Mouse (Mus musculus) neural tube, embryonic 13.5 days (tissue): ENCODE measurements at regions not wholly inside any gene's neighbourhood (a gene's known extent, or its start where the extent isn't known, plus 50 kb on each side); places are given as distances from the start of the nearest gene placed in this dataset.

Experiments
- ATAC-seq: fragments of 200-750 bp; cut with Nextera tagmentation; 2 replicates; pipeline ENCODE4 v1.8.0; 2017; ENCODE audit warnings: low read depth, mild to moderate bottlenecking, moderate TSS enrichment, moderate library complexity
- H3K27ac ChIP-seq: fragments of 300-500 bp; sonication (generic); replicated peaks from 2 replicates; pipeline ENCODE4 v1.5.1; 2015; ENCODE audit warnings: moderate library complexity, mild to moderate bottlenecking, inconsistent platforms
- H3K27me3 ChIP-seq: fragments of 300-500 bp; sonication (generic); 2 replicates; pipeline ENCODE4 v1.6.1; 2015; ENCODE audit warnings: mild to moderate bottlenecking, inconsistent platforms
- H3K36me3 ChIP-seq: fragments of 300-500 bp; sonication (generic); 2 replicates; pipeline ENCODE4 v1.6.1; 2015; ENCODE audit warnings: mild to moderate bottlenecking, inconsistent platforms
- H3K4me1 ChIP-seq: fragments of 300-500 bp; sonication (generic); replicated peaks from 2 replicates; pipeline ENCODE4 v1.6.1; 2015; ENCODE audit warnings: inconsistent platforms
- H3K4me2 ChIP-seq: fragments of 300-500 bp; sonication (generic); 2 replicates; pipeline ENCODE4 v1.6.1; 2015; ENCODE audit warnings: inconsistent platforms, mild to moderate bottlenecking, moderate library complexity
- H3K4me3 ChIP-seq: fragments of 300-500 bp; sonication (generic); 2 replicates; pipeline ENCODE4 v1.5.1; 2015; ENCODE audit warnings: mild to moderate bottlenecking, inconsistent platforms
- H3K9ac ChIP-seq: fragments of 300-500 bp; sonication (generic); 2 replicates; pipeline ENCODE4 v1.6.1; 2015; ENCODE audit warnings: moderate library complexity, mild to moderate bottlenecking, inconsistent platforms
- H3K9me3 ChIP-seq: fragments of 300-500 bp; sonication (generic); 2 replicates; pipeline ENCODE4 v1.6.1; 2016; ENCODE audit warnings: inconsistent platforms
- WGBS: fragments of 180-500 bp; shearing (Covaris S2); methylation state at CpG from one replicate; pipeline ENCODE4 v1.1.7; 2015; 5-methylcytosine and 5-hydroxymethylcytosine counted together

- H3K9me3 ChIP-seq, result no peaks in the 10 kb centered on the region
Observed at GRCm38 (mm10) chr1:13859723-13860122, 2233.4 kb downstream of the 4930444P10Rik start.

GRCm38 (mm10) chr1:13858371-13859018, 2234.6 kb downstream of the 4930444P10Rik start:
- no peak overlapping the region for H3K27ac ChIP-seq
- 57% methylated on average over 6 of the region's 6 CpGs for WGBS
- 0 out of 2 replicates have a peak, but pooled peaks cover 9% of the 10 kb centered on the region for H3K27me3 ChIP-seq
- no peak overlapping the region for H3K4me2 ChIP-seq
- ATAC-seq, result no peak
- H3K4me3 ChIP-seq, result no peak overlapping the region
- no peaks in the 10 kb centered on the region for H3K4me1 ChIP-seq
- H3K9me3 ChIP-seq, result no peaks in the 10 kb centered on the region
- H3K36me3 ChIP-seq, result no peaks in the 10 kb centered on the region
- H3K9ac ChIP-seq, result no peak overlapping the region

More at GRCm38 (mm10) chr1:13859723-13860122, 2233.4 kb downstream of the 4930444P10Rik start:
- no peak for ATAC-seq
- 59% methylated on average over 3 of the region's 3 CpGs for WGBS
- Histone ChIP-seq H3K27ac (no peak overlapping the region), H3K4me3 (no peak overlapping the region), H3K9ac (no peak overlapping the region), H3K4me2 (no peak overlapping the region), H3K36me3 (no peaks in the 10 kb centered on the region), H3K4me1 (no peaks in the 10 kb centered on the region), H3K27me3 (0 out of 2 replicates have a peak, but pooled peaks cover 9% of the 10 kb centered on the region)

DNA sequence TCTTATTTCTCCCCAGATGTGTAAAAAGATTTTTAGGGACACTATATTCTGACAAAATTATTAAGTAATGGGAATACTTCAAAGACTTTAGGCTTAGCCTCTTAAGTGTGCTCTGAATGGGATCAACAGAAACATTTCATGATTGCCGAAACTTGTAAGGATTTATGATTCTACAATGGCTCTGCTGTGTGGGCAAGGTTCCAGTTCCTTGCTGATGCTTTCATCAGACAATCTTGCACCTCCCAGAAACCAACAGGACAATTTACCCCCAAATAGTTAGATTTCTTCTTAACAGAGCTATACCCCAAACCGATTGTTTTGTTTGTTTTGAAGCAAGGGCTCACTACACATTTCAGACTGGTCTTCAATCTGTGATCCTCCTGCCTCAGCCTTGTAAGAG, 2236.1 kb downstream of the 4930444P10Rik start:
- no peak overlapping the region for H3K4me3 ChIP-seq
- 0 out of 2 replicates have a peak, but pooled peaks cover 9% of the 10 kb centered on the region for H3K27me3 ChIP-seq
- H3K9me3 ChIP-seq, result no peaks in the 10 kb centered on the region
- no peak for ATAC-seq
- H3K27ac ChIP-seq, result no peak overlapping the region
- H3K4me1 ChIP-seq, result no peaks in the 10 kb centered on the region
- H3K4me2 ChIP-seq, result no peak overlapping the region
- no peak overlapping the region for H3K9ac ChIP-seq
- WGBS, result 78% methylated on average over 2 of the region's 2 CpGs
- H3K36me3 ChIP-seq, result no peaks in the 10 kb centered on the region

GRCm38 (mm10) chr1:13851144-13851543, 2242.0 kb downstream of the 4930444P10Rik start:
- no peaks in the 10 kb centered on the region for H3K36me3 ChIP-seq
- H3K9me3 ChIP-seq, result no peaks in the 10 kb centered on the region
- H3K4me3 ChIP-seq, result no peak overlapping the region
- no peak overlapping the region for H3K27ac ChIP-seq
- no peaks in the 10 kb centered on the region for H3K4me1 ChIP-seq
- 50% methylated on average over 5 of the region's 5 CpGs for WGBS
- no peak overlapping the region for H3K9ac ChIP-seq
- H3K4me2 ChIP-seq, result no peak overlapping the region
- H3K27me3 ChIP-seq, result no peaks in the 10 kb centered on the region
- ATAC-seq, result no peak

DNA sequence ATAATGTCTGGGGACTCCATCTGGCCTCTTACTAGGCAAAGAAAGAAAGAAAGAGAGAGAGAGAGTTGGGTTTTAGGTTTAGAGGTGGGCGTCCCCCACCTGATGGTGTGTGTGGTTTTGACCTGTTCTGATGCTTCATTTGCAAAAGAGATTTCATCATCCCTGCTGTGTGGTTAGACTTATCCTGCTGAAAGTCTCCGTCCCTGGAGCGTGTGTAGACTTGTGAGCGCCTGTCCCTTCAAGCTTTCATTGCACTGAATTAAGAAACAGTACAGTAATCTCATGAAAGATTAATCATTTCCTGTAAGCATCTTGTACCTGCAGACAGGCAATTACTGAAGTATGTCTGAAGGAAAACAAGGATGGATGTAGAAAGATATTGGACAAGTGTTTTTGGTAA, 2244.1 kb downstream of the 4930444P10Rik start:
- no peak overlapping the region for H3K27ac ChIP-seq
- 90% methylated on average over 4 of the region's 4 CpGs for WGBS
- H3K27me3 ChIP-seq, result no peaks in the 10 kb centered on the region
- ATAC-seq, result no peak
- no peaks in the 10 kb centered on the region for H3K9me3 ChIP-seq
- H3K4me3 ChIP-seq, result no peak overlapping the region
- no peak overlapping the region for H3K9ac ChIP-seq
- H3K36me3 ChIP-seq, result no peaks in the 10 kb centered on the region
- H3K4me2 ChIP-seq, result no peak overlapping the region
- no peaks in the 10 kb centered on the region for H3K4me1 ChIP-seq

GRCm38 (mm10) chr1:13846336-13846865, 2246.7 kb downstream of the 4930444P10Rik start:
- Histone ChIP-seq H3K4me1 (no peaks in the 10 kb centered on the region), H3K27ac (no peak overlapping the region), H3K27me3 (no peaks in the 10 kb centered on the region), H3K4me2 (no peak overlapping the region), H3K9me3 (no peaks in the 10 kb centered on the region), H3K9ac (no peak overlapping the region), H3K36me3 (no peaks in the 10 kb centered on the region), H3K4me3 (no peak overlapping the region)
- no peak for ATAC-seq
- WGBS, result 81% methylated on average over 15 of the region's 15 CpGs

DNA sequence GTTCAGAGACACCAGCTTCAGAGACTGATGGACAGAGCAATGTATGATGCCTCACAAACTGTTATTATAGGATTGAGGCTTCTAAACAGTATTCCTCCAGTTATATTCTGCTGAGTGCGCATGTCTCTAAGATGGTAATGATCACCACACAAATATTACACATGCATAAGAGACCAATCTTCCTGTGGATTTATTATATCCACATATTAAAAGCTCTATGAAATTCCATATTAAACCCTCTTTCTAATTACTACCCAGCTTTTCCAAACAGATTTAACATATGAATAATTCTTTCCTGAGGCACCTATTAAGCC, 2252.9 kb downstream of the 4930444P10Rik start:
- H3K4me3 ChIP-seq, result no peak overlapping the region
- no peak overlapping the region for H3K4me2 ChIP-seq
- H3K27ac ChIP-seq, result no peak overlapping the region
- 91% methylated on average over 1 of the region's 1 CpGs for WGBS
- no peaks in the 10 kb centered on the region for H3K9me3 ChIP-seq
- peaks cover 10% of the 10 kb centered on the region for H3K4me1 ChIP-seq
- H3K36me3 ChIP-seq, result no peaks in the 10 kb centered on the region
- H3K9ac ChIP-seq, result no peak overlapping the region
- H3K27me3 ChIP-seq, result no peaks in the 10 kb centered on the region
- peak; percentile 64; the same call in 1 of the 2 replicates for ATAC-seq

GRCm38 (mm10) chr1:13839619-13840308, 2253.4 kb downstream of the 4930444P10Rik start:
- Histone ChIP-seq H3K9me3 (no peaks in the 10 kb centered on the region), H3K4me1 (peaks cover 15% of the 10 kb centered on the region), H3K27me3 (no peaks in the 10 kb centered on the region), H3K36me3 (no peaks in the 10 kb centered on the region), H3K9ac (no peak overlapping the region), H3K4me2 (no peak overlapping the region), H3K4me3 (no peak overlapping the region), H3K27ac (no peak overlapping the region)
- no peak for ATAC-seq
- 65% methylated on average over 11 of the region's 11 CpGs for WGBS

DNA sequence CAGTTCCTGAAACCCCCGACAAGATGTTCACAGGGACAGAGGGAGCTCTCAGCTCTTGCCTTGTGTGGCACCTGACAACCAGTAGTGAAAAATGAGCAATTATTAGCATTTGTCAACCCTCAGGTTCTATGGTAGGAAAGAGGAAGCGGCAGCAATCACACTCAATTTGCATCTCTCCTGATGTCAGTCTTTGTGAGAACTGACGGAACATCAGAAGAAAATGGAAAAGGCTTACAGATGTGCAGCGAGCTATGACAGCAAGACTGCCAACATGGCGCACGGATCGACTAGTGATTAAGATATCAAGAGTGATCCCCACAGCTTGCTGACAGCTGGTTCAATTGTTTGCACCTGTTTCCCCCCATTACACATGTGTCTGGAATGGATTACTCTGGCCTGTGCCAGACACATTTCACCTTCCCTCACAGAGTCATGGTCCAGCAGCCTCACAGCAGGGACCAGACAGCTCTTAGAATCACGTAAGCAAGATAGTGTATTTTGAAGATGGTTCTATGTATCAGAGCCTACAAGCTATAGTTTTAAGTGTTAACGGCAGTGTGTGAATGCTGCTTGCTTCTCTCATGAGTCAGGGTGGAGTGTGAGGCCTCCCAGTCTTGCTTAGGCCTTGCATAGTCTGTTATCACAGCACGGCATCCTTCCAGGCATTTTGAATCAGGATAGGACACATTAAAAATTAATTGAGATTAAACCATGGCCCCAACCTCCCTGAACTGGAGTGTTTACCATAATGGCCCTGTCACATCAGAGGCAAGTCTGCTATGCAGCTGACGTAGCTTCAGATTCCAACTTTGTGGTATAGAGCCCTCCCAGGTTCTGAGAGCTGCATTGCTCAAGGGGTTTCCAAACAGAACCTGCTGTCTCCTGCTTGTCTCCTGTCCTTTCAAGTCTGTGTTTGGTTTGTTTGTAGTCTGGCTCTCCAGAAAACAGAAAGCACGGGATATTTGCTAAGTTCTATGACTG, 2258.0 kb downstream of the 4930444P10Rik start:
- Histone ChIP-seq H3K36me3 (no peaks in the 10 kb centered on the region), H3K4me1 (peaks cover 17% of the 10 kb centered on the region), H3K27ac (peak overlapping the region; percentile 42; the same call in 1 of the 2 replicates), H3K4me3 (no peak overlapping the region), H3K9ac (no peak overlapping the region), H3K4me2 (no peak overlapping the region), H3K9me3 (no peaks in the 10 kb centered on the region), H3K27me3 (no peaks in the 10 kb centered on the region)
- 66% methylated on average over 12 of the region's 12 CpGs for WGBS
- ATAC-seq, result peak; percentile 82

GRCm38 (mm10) chr1:13807786-13808185, 2285.3 kb downstream of the 4930444P10Rik start:
- Histone ChIP-seq H3K27me3 (no peaks in the 10 kb centered on the region), H3K36me3 (no peaks in the 10 kb centered on the region), H3K4me3 (no peak overlapping the region), H3K4me1 (no peaks in the 10 kb centered on the region), H3K4me2 (no peak overlapping the region), H3K27ac (no peak overlapping the region), H3K9me3 (no peaks in the 10 kb centered on the region), H3K9ac (no peak overlapping the region)
- ATAC-seq, result no peak
- WGBS, result 39% methylated on average over 4 of the region's 4 CpGs

GRCm38 (mm10) chr1:13800460-13800859, 2292.7 kb downstream of the 4930444P10Rik start:
- no peaks in the 10 kb centered on the region for H3K9me3 ChIP-seq

GRCm38 (mm10) chr1:13798848-13799247, 2294.3 kb downstream of the 4930444P10Rik start:
- 0 out of 2 replicates have a peak, but pooled peaks cover 5% of the 10 kb centered on the region for H3K9me3 ChIP-seq
- H3K9ac ChIP-seq, result no peak overlapping the region
- H3K36me3 ChIP-seq, result no peaks in the 10 kb centered on the region
- ATAC-seq, result no peak
- H3K4me3 ChIP-seq, result no peak overlapping the region
- no peak overlapping the region for H3K27ac ChIP-seq
- 74% methylated on average over 1 of the region's 1 CpGs for WGBS
- no peaks in the 10 kb centered on the region for H3K4me1 ChIP-seq
- no peak overlapping the region for H3K4me2 ChIP-seq
- no peaks in the 10 kb centered on the region for H3K27me3 ChIP-seq

More at GRCm38 (mm10) chr1:13800460-13800859, 2292.7 kb downstream of the 4930444P10Rik start:
- Histone ChIP-seq H3K36me3 (no peaks in the 10 kb centered on the region), H3K4me1 (no peaks in the 10 kb centered on the region), H3K9ac (no peak overlapping the region), H3K4me2 (no peak overlapping the region), H3K27me3 (no peaks in the 10 kb centered on the region), H3K4me3 (no peak overlapping the region), H3K27ac (no peak overlapping the region)
- ATAC-seq, result no peak
- WGBS, result 73% methylated on average over 1 of the region's 1 CpGs
